Mouse (Mus musculus) hindbrain, embryonic 14.5 days (tissue): ENCODE measurements around the gene Katnbl1. TPM values are rescaled to one million over a fixed set of nuclear protein-coding genes. Genes with fewer than 3 reads are reported as not detected.

ENCODE experiments used
- ATAC-seq: fragments of 200-750 bp; cut with Nextera tagmentation; 2 replicates; pipeline ENCODE4 v1.8.0; 2017; ENCODE audit warnings: moderate number of reproducible peaks, mild to moderate bottlenecking, moderate TSS enrichment, moderate library complexity; ENCODE audit not compliant: low FRiP score
- DNase-seq: peaks from one replicate; pipeline ENCODE4 v3.0.0-alpha.2; 2015; ENCODE audit warnings: low spot score
- H3K27ac ChIP-seq: fragments of 300-500 bp; sonication (generic); 2 replicates; pipeline ENCODE4 v1.5.1; 2014; ENCODE audit warnings: mild to moderate bottlenecking, moderate library complexity
- H3K27me3 ChIP-seq: fragments of 300-500 bp; sonication (generic); 2 replicates; pipeline ENCODE4 v1.6.1; 2014; ENCODE audit warnings: mild to moderate bottlenecking, low read length, mixed read lengths; ENCODE audit not compliant: control insufficient read depth, insufficient read depth
- H3K36me3 ChIP-seq: fragments of 300-500 bp; sonication (generic); replicated peaks from 2 replicates; pipeline ENCODE4 v1.6.1; 2014; ENCODE audit not compliant: control insufficient read depth, insufficient read depth
- H3K4me1 ChIP-seq: fragments of 300-500 bp; sonication (generic); replicated peaks from 2 replicates; pipeline ENCODE4 v1.6.1; 2014; ENCODE audit warnings: antibody characterized with exemption, low read length, mixed read lengths; ENCODE audit not compliant: control insufficient read depth, insufficient read depth
- H3K4me2 ChIP-seq: fragments of 300-500 bp; sonication (generic); replicated peaks from 2 replicates; pipeline ENCODE4 v1.6.1; 2014; ENCODE audit warnings: mild to moderate bottlenecking, moderate library complexity
- H3K4me3 ChIP-seq: fragments of 300-500 bp; sonication (generic); replicated peaks from 2 replicates; pipeline ENCODE4 v1.5.1; 2014; ENCODE audit warnings: mild to moderate bottlenecking, low read length
- H3K9ac ChIP-seq: fragments of 300-500 bp; sonication (generic); 2 replicates; pipeline ENCODE4 v1.6.1; 2014
- H3K9me3 ChIP-seq: fragments of 300-500 bp; sonication (generic); 2 replicates; pipeline ENCODE4 v1.6.1; 2016; ENCODE audit warnings: low read length; ENCODE audit not compliant: control insufficient read depth
- WGBS: fragments of 180-500 bp; shearing (Covaris S2); extraction: QIAGEN DNeasy Blood & Tissue Kit; methylation state at CpG from one replicate; pipeline ENCODE4 v1.1.7; 2014; 5-methylcytosine and 5-hydroxymethylcytosine counted together
- polyA plus RNA-seq: library from polyadenylated mRNA; unstranded; fragments of >200 nt; fragmentation: Nextera tagmentation; extraction: Ambion mirVana; gene quantifications from 2 replicates; pipeline ENCODE4 v1.2.1, GENCODE M21; 2014

Katnbl1 gene
- polyA plus RNA-seq, 1 experiment from 2014 or later = 36.2 TPM

DNA sequence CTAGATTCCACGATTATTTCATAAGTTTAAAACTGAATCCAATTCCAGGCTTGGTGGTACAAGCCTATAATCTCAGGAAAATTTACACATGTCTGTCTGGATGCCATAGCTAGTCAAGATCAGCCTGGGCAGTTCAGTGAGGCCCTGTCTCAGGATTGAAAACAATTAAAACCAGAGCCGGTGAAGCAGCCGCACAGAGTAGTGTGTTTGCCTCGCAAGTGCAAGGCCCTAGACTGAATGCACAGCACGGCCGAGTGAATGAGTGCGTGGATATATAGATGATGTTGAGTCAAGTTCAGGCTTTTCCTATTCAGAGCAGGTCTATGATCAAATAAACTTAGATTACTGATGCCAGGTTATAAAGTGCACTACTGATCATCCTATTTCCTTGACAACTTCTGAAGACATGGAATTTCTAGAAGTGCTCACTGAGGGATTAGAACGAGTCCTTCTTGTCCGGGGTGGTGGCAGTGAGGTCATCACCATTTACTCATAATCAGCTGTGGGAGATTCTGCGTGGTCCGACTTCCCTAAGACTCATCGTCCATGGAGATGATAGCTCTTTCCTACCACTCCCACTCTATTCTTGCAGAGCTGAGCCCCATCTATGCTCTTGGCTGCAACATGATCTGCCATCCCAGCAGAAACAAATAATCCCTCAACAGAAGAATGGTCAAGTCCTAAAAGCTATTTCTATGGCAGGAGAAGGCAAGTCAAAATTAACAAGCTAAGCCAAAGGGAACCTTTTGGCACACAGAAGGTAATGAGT lies 18.8 kb upstream of the Katnbl1 start:
- no peak overlapping the region for H3K4me3 ChIP-seq
- H3K9ac ChIP-seq = no peak overlapping the region
- H3K4me1 ChIP-seq = no peaks in the 10 kb centered on the region
- peaks cover 95% of the 10 kb centered on the region for H3K36me3 ChIP-seq
- DNase-seq (no peak), ATAC-seq (no peak)
- no peak overlapping the region for H3K27ac ChIP-seq
- no peaks in the 10 kb centered on the region for H3K27me3 ChIP-seq
- H3K4me2 ChIP-seq = no peak overlapping the region
- 92% methylated on average over 12 of the region's 12 CpGs for WGBS
- no peaks in the 10 kb centered on the region for H3K9me3 ChIP-seq

DNA sequence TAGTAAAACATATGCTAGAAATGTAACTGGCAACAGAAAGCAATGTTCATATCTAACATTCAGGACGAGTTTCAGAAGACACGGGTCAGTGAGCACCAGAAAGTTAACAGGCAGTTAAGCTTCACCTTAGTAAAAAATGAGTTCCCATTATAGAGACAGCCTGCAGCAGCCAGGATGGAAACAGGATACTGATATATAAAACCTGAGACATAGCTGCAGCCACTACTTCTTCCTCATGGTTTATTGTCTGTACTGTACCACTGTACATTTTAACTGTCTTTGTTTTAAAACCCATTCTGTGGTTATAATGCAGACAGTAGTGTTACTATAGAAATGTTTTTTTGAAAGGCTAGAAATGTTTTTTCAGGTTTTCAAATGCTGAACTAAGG lies 18.2 kb upstream of the Katnbl1 start:
- peaks cover 91% of the 10 kb centered on the region for H3K36me3 ChIP-seq
- H3K27me3 ChIP-seq = no peaks in the 10 kb centered on the region
- no peak for DNase-seq
- H3K9ac ChIP-seq = no peak overlapping the region
- no peaks in the 10 kb centered on the region for H3K4me1 ChIP-seq
- H3K27ac ChIP-seq = no peak overlapping the region
- H3K9me3 ChIP-seq = no peaks in the 10 kb centered on the region
- 95% methylated on average over 2 of the region's 2 CpGs for WGBS
- ATAC-seq = no peak
- no peak overlapping the region for H3K4me2 ChIP-seq
- H3K4me3 ChIP-seq = no peak overlapping the region

DNA sequence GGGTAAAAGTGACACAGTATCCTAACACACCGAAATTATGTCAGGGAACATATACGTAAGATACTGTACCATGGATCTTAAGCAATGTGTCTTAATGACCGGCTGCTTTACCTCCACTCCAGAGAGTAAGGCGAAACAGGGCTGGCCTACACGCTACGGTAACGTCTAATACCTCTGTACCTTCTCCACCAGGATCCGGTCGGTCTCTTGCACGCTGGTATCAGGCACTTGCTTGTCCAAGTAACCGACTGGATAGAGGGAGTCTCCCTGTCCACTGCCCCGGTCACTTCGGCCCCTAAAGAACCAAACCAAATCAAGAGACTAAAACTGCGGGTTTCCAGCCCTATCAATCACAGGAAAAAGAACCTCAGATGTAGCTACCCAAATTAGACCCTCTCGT lies 11.8 kb upstream of the Katnbl1 start:
- DNase-seq (no peak), ATAC-seq (peak; percentile 38; the same call in 1 of the 2 replicates)
- Histone ChIP-seq H3K36me3 (peaks cover 27% of the 10 kb centered on the region), H3K9me3 (no peaks in the 10 kb centered on the region), H3K27ac (no peak overlapping the region), H3K4me1 (peaks cover 19% of the 10 kb centered on the region), H3K4me3 (peak overlapping the region; percentile 75), H3K27me3 (no peaks in the 10 kb centered on the region), H3K9ac (peak overlapping the region; percentile 81), H3K4me2 (peak overlapping the region; percentile 72)
- 20% methylated on average over 15 of the region's 15 CpGs for WGBS

DNA sequence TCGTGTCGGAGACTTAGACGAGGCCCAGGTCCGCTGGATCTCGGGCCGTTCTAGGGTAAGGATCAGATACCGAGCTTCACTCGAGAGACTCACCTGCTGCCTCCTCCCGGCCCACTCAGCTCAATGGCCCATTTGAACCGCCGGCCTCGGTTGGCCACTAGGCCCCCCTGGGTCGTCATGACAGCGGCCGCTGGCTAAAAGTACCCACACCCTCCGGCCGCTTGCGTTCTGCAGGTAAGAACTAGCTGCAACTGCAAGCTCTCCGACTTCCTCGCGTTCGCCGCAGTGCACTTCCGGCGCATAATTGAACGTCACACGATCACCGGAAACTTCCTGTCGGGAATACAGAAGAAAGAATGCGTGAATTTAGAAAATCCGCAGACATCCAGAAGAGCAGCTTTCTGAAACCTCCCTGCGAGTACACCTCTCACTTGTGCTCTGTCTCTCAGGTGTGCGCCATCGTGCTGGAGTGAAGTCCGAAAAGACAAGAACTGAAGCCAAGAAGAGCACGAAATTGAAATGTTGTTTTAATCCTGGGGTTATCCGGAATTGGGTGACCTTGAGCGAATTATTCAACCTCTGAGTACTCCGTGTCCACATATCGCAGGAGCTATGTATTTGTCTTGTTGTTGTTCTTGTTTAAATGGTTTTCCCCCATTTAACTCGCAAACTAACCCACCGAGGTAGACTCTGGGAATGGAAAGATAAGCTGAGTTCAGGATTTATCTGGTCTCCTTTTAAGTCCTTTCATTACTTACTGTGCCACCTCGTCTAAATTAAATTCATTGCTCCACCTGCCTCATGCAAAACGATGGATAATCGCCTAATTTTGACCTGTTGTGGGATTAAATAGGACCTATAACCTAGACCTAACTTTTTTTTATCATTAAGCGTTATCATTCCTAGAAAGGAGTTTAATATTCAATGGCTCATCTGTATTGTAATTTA lies 11.0 kb upstream of the Katnbl1 start, which contains the start of gene Emc4:
Gene Emc4, minus strand, starts transcription at position 302 of the 948 bp plus-strand sequence.
- H3K4me2 ChIP-seq = peak within 1 kb of the TSS; percentile 72
- H3K4me3 ChIP-seq = peak within 1 kb of the TSS; percentile 75
- no peaks in the 10 kb centered on the region for H3K9me3 ChIP-seq
- WGBS = 1% methylated on average over 46 of the region's 46 CpGs
- H3K4me1 ChIP-seq = peaks cover 19% of the 10 kb centered on the region
- peak within 1 kb of the TSS; percentile 81 for H3K9ac ChIP-seq
- ATAC-seq (peak; percentile 91), DNase-seq (peak; percentile 97)
- peaks cover 20% of the 10 kb centered on the region for H3K36me3 ChIP-seq
- no peaks in the 10 kb centered on the region for H3K27me3 ChIP-seq
- peak within 1 kb of the TSS; percentile 91 for H3K27ac ChIP-seq

DNA sequence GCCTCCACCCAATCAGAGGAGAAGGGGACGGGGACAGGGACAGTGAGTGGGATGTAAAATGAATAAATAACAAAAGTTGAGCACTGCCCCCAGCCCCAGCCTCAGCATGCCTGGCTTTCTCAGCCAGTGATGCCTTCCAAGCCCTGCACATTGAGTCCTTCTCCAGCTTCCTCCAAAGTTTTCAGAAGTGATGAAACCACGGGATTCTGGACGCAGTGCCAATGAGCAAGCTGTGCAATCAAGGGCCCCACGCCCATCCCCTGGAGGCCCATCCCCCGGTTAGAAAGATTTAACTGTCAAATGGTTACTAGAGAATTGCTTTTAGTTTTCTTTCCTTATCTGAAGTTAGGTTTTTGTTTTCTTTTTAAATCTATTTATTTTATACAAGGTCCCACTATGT lies 9.1 kb upstream of the Katnbl1 start:
- H3K27me3 ChIP-seq = 0 out of 2 replicates have a peak, but pooled peaks cover 6% of the 10 kb centered on the region
- H3K9ac ChIP-seq = no peak overlapping the region
- H3K36me3 ChIP-seq = peaks cover under 1% of the 10 kb centered on the region; the same call in 1 of the 2 replicates
- 80% methylated on average over 5 of the region's 5 CpGs for WGBS
- H3K27ac ChIP-seq = no peak overlapping the region
- peaks cover 19% of the 10 kb centered on the region for H3K4me1 ChIP-seq
- no peak overlapping the region for H3K4me2 ChIP-seq
- H3K4me3 ChIP-seq = no peak overlapping the region
- H3K9me3 ChIP-seq = no peaks in the 10 kb centered on the region
- DNase-seq = no peak
- ATAC-seq = no peak

DNA sequence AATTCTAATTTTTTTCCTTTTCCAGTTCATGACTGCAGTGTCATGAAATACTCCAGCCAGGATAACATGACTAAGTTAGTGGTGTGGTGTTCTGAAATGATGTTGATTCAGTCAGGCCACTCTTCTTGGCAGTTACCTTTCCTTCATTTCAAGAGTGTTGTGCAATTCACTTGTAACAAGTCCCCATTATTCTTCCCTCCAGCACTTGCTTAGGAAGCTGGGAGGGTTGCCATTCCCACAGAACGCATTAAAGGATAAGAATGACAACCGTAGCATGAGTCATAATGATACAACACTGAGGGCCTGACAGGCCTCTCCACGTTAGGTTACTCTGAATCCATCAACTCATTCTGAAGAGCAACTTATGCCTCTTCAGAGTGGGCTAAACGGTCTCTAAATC lies 5.9 kb upstream of the Katnbl1 start:
- no peaks in the 10 kb centered on the region for H3K36me3 ChIP-seq
- peaks cover 8% of the 10 kb centered on the region for H3K4me1 ChIP-seq
- H3K4me2 ChIP-seq = no peak overlapping the region
- WGBS = 44% methylated on average over 4 of the region's 4 CpGs
- H3K27ac ChIP-seq = no peak overlapping the region
- H3K9me3 ChIP-seq = no peaks in the 10 kb centered on the region
- peaks cover 6% of the 10 kb centered on the region; the same call in 1 of the 2 replicates for H3K27me3 ChIP-seq
- ATAC-seq (no peak), DNase-seq (no peak)
- H3K4me3 ChIP-seq = no peak overlapping the region
- H3K9ac ChIP-seq = no peak overlapping the region

DNA sequence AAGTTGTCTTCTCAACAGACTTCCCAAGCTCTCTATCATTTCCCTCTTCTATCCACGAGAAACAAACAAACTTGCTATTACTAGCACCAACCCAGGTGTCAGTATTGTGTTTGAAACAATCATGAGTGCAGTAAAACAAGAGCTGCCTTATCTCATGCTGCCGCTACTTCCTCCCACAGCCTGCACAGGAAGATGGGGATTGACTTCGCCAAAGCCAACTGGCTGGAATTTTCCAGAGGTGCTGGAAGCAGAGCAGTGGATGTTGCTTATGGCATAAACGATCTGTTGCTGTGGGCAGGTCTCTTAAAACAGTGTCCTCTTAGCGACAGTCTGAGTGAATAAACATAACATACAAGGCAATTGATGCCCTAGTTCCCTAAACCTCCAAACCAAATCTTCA lies 4.4 kb upstream of the Katnbl1 start:
- WGBS = 69% methylated on average over 5 of the region's 5 CpGs
- H3K4me3 ChIP-seq = no peak overlapping the region
- H3K27me3 ChIP-seq = peaks cover 6% of the 10 kb centered on the region; the same call in 1 of the 2 replicates
- no peak overlapping the region for H3K27ac ChIP-seq
- DNase-seq = no peak
- ATAC-seq = no peak
- H3K9me3 ChIP-seq = no peaks in the 10 kb centered on the region
- H3K9ac ChIP-seq = no peak overlapping the region
- no peak overlapping the region for H3K4me2 ChIP-seq
- no peaks in the 10 kb centered on the region for H3K4me1 ChIP-seq
- H3K36me3 ChIP-seq = no peaks in the 10 kb centered on the region

DNA sequence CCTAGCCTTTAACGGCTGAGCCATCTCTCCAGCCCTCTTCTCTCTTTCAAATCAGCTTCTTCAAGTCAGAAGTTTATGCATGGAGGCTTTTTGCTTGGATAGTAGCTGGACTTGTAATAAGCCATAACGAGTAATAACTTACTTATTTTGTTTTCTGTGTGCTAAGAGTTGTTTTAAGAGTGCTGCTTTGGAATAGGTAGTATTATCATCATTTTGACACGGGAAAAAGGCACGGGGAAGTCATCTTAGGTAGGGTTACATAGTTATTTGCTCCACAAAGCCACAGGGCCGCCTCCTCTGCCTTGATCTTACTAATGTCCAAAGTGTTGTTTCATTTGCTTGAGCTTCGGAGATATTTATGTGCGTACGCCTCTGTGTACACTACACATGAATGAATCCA lies 1.1 kb downstream of the Katnbl1 start:
- H3K9ac ChIP-seq = peak overlapping the region; percentile 85
- H3K4me1 ChIP-seq = peaks cover 13% of the 10 kb centered on the region
- no peaks in the 10 kb centered on the region for H3K9me3 ChIP-seq
- 57% methylated on average over 8 of the region's 8 CpGs for WGBS
- no peaks in the 10 kb centered on the region; the same call in 1 of the 2 replicates for H3K27me3 ChIP-seq
- ATAC-seq (no peak), DNase-seq (no peak)
- peak overlapping the region; percentile 61 for H3K4me2 ChIP-seq
- peak overlapping the region; percentile 76 for H3K4me3 ChIP-seq
- no peak overlapping the region for H3K27ac ChIP-seq
- H3K36me3 ChIP-seq = no peaks in the 10 kb centered on the region

DNA sequence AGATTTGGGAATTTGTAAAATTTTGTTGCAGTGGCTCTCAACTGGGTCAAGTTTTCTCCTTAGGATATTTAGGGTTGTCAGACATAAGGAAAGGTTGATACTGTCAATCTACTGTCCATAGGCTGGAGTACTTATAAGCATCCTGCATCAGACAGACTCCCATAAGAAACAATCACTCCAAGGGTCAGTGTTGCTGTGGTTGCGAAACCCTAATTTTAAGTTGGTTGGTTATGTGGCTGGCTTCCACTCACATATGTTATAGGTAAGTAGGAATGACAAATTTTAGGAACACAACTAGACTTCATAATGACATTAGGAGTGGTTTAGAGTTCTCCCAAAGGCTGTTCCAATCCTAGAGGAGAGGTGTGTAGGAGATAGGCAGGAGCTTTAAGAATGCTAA lies 2.2 kb downstream of the Katnbl1 start:
- Histone ChIP-seq H3K4me2 (no peak overlapping the region), H3K4me1 (peaks cover 13% of the 10 kb centered on the region), H3K9ac (no peak overlapping the region), H3K4me3 (no peak overlapping the region), H3K36me3 (no peaks in the 10 kb centered on the region), H3K27ac (no peak overlapping the region), H3K9me3 (no peaks in the 10 kb centered on the region), H3K27me3 (no peaks in the 10 kb centered on the region; the same call in 1 of the 2 replicates)
- 100% methylated on average over 1 of the region's 1 CpGs for WGBS
- DNase-seq (no peak), ATAC-seq (no peak)
